Mouse (Mus musculus): Measurements from ENCODE around the gene Lamc3.

Lamc3 gene

GRCm38 (mm10) chr2:31974809-31975371 is 87.8 kb downstream of the Lamc3 start:
- DNase-seq (ENCODE audit: low spot score): no peak

- DNase-seq (ENCODE audit: low spot score): no peak
Measured at GRCm38 (mm10) chr2:31987774-31988173, 100.7 kb downstream of the Lamc3 start.

- no peak for DNase-seq (ENCODE audit: low spot score)
Measured at GRCm38 (mm10) chr2:31990961-31991360, 103.9 kb downstream of the Lamc3 start.

- no peak for DNase-seq (ENCODE audit: low spot score)
Measured at GRCm38 (mm10) chr2:31994896-31995295, 107.8 kb downstream of the Lamc3 start.

- no peak for DNase-seq (ENCODE audit: low spot score)
Measured at GRCm38 (mm10) chr2:31996060-31996459, 109.0 kb downstream of the Lamc3 start.
